Mouse (Mus musculus) heart, embryonic 14.5 days (tissue): Measurements from ENCODE around the gene Wdr17. TPM values are rescaled to one million over a fixed set of nuclear protein-coding genes. Genes with fewer than 3 reads are reported as not detected.
A peak's percentile ranks its signal among the peaks of the same experiment; 100 is the strongest.

Source experiments
- ATAC-seq: fragments of 200-750 bp; cut with Nextera tagmentation; 2 replicates; pipeline ENCODE4 v1.8.0; 2017; ENCODE audit warnings: low read depth, moderate TSS enrichment; ENCODE audit not compliant: insufficient number of reproducible peaks, insufficient read depth, low FRiP score
- H3K27ac ChIP-seq, 2 experiments: fragments of 200-500 bp in 1 of 2; fragments of 300-500 bp in 1 of 2; sonication (generic) in 1 of 2; replicated peaks in 1 of 2; 2 replicates each; pipeline ENCODE4 v1.5.1; 2012 to 2014; ENCODE audit warnings: low read depth in 2 of 2, low read length in 2 of 2, control low read depth in 1 of 2, mild to moderate bottlenecking in 1 of 2, mixed read lengths in 1 of 2; ENCODE audit not compliant: control insufficient read depth in 1 of 2, insufficient read depth in 1 of 2
- H3K27me3 ChIP-seq: fragments of 300-500 bp; sonication (generic); 2 replicates; pipeline ENCODE4 v1.6.1; 2014; ENCODE audit warnings: mild to moderate bottlenecking, low read length, control low read depth; ENCODE audit not compliant: control insufficient read depth, insufficient read depth
- H3K36me3 ChIP-seq: fragments of 300-500 bp; sonication (generic); 2 replicates; pipeline ENCODE4 v1.6.1; 2014; ENCODE audit warnings: mild to moderate bottlenecking, control low read depth, low read length, mixed read lengths; ENCODE audit not compliant: control insufficient read depth, insufficient read depth
- H3K4me1 ChIP-seq, 2 experiments: fragments of 200-500 bp in 1 of 2; fragments of 300-500 bp in 1 of 2; sonication (generic) in 1 of 2; 2 replicates each; pipeline ENCODE4 v1.6.1; 2012 to 2014; ENCODE audit warnings: low read length in 2 of 2, control low read depth in 1 of 2, mixed read lengths in 1 of 2; ENCODE audit not compliant: control insufficient read depth in 2 of 2, insufficient read depth in 2 of 2
- H3K4me2 ChIP-seq: fragments of 300-500 bp; sonication (generic); 2 replicates; pipeline ENCODE4 v1.6.1; 2014; ENCODE audit warnings: mild to moderate bottlenecking, low read length
- H3K4me3 ChIP-seq, 2 experiments: fragments of 200-500 bp in 1 of 2; fragments of 300-500 bp in 1 of 2; sonication (generic) in 1 of 2; 2 replicates each; pipeline ENCODE4 v1.5.1; 2012 to 2014; ENCODE audit warnings: low read length in 2 of 2, mild to moderate bottlenecking in 2 of 2, control low read depth in 1 of 2, low read depth in 1 of 2, moderate library complexity in 1 of 2; ENCODE audit not compliant: control insufficient read depth in 1 of 2, insufficient read depth in 1 of 2
- H3K9ac ChIP-seq: fragments of 300-500 bp; sonication (generic); 2 replicates; pipeline ENCODE4 v1.6.1; 2014; ENCODE audit warnings: mild to moderate bottlenecking, low read length
- H3K9me3 ChIP-seq: fragments of 300-500 bp; sonication (generic); 2 replicates; pipeline ENCODE4 v1.6.1; 2016; ENCODE audit warnings: low read length, control low read depth; ENCODE audit not compliant: control insufficient read depth
- WGBS: fragments of 180-500 bp; shearing (Covaris S2); extraction: QIAGEN DNeasy Blood & Tissue Kit; methylation state at CpG from one replicate; pipeline ENCODE4 v1.1.7; 2014; 5-methylcytosine and 5-hydroxymethylcytosine counted together
- polyA plus RNA-seq: library from polyadenylated mRNA; unstranded; fragments of >200 nt; fragmentation: Nextera tagmentation; extraction: Ambion mirVana; gene quantifications from 2 replicates; pipeline ENCODE4 v1.2.1, GENCODE M21; 2014

The Wdr17 gene
- polyA plus RNA-seq, 1 experiment from 2014 or later = 0.53 TPM

DNA sequence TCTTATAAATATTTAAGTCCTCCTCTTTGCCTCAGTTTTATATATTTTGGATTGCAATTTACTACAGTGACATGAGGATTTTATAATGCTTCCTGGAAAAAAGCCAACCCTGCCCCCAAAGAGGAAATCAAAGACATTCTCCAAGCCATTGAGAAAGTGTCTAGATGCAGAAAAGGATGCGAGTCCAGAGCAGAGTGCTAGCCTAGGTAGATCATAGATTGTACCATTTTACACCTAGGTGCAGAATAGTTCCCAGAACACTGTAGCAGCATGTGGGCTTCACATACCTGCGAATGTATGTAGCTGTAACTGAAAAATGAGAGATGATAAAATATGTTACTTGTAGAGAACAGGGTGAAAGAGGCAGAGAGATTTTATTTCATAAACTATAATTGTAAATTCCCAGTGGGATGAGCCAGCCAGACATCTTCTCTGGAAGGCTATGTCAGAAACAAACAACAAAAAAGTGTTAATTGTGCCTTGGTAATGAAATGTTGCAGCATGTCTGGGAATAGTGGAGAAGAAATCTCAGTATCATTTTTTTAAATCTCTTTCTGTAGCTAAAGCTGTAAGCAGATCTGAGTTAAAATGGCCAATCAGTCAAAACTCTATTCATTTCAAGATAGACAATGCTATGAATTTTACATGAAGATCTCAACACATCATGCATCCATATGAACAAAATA, 7.8 kb upstream of the Wdr17 start:
- no peak overlapping the region for H3K4me3 ChIP-seq
- H3K9ac ChIP-seq = no peak overlapping the region
- no peaks in the 10 kb centered on the region for H3K9me3 ChIP-seq
- H3K27ac ChIP-seq = no peak overlapping the region
- WGBS = 65% methylated on average over 2 of the region's 2 CpGs
- H3K4me1 ChIP-seq = no peaks in the 10 kb centered on the region
- no peak overlapping the region for H3K4me2 ChIP-seq
- ATAC-seq = no peak
- H3K36me3 ChIP-seq = no peaks in the 10 kb centered on the region
- no peaks in the 10 kb centered on the region for H3K27me3 ChIP-seq

DNA sequence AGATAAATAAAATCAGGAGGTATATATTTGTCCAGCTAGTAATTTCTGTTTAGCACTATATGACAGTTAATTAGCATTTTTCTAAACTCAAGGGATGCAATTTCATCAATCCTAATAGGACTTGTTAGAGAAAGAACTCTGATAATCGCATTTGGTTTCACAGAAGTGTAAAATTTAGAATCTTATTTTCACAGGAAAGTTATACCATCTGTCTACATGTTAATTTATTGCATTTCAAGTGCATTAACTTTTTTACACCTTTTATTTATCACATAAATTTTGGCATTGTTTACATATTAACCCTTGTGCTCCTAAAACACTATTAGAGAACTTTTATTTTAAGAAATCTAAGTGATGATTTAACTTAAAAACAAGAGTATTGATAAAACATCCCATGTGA, 7.2 kb upstream of the Wdr17 start:
- Histone ChIP-seq H3K9me3 (no peaks in the 10 kb centered on the region), H3K9ac (no peak overlapping the region), H3K4me2 (no peak overlapping the region), H3K4me3 (no peak overlapping the region), H3K27me3 (no peaks in the 10 kb centered on the region), H3K27ac (no peak overlapping the region), H3K4me1 (no peaks in the 10 kb centered on the region), H3K36me3 (no peaks in the 10 kb centered on the region)
- WGBS = 72% methylated on average over 1 of the region's 1 CpGs
- ATAC-seq = no peak

DNA sequence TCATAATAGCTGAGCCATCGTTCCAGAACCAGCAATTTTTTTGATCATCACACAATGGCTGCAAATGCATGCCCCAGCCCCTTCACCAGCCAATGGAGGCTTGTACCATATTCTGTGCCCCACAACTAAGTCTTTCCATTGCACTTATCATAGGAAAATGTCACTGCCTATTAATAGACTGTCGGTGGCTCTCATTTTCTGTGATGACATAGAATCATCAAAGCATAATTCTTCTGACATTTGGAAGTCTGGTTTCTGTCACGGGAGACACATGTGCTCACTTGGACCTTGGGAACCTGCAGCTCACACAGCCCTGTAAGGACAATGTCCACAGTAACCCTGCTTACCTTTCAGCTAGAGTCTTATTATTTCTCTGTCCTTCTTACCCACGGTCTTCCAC, 424 bp downstream of the Wdr17 start:
- no peak overlapping the region for H3K4me2 ChIP-seq
- H3K4me1 ChIP-seq = peaks cover 0 to 3% of the 10 kb centered on the region in 2 experiments; a peak in 2 of 4 replicates
- no peaks in the 10 kb centered on the region for H3K27me3 ChIP-seq
- H3K4me3 ChIP-seq = no peak overlapping the region
- no peaks in the 10 kb centered on the region for H3K36me3 ChIP-seq
- H3K27ac ChIP-seq = peak overlapping the region; percentile 2 to 14; a peak in 2 of 4 replicates
- no peak overlapping the region for H3K9ac ChIP-seq
- no peak for ATAC-seq
- no peaks in the 10 kb centered on the region for H3K9me3 ChIP-seq
- 37% methylated on average over 4 of the region's 4 CpGs for WGBS

DNA sequence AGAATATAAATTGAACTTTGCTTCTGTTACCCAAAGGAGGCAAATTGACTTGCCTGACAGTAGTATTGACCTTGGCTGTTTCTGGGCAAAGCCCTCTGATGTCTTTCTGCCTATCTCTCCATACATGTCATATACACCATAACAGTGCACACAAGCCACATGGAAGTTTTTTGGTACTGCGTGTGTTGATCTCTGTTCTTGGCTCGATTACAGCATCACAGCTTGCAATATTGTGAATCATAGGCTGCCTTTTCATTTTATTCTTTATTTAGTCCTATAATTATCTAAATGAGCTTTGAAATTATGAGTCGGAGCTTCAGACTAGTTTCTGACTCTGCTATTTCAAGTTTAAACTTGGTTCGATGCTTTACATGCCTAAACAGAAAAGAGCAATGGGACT, 10.5 kb downstream of the Wdr17 start:
- Histone ChIP-seq H3K4me3 (no peak overlapping the region), H3K9ac (no peak overlapping the region), H3K9me3 (no peaks in the 10 kb centered on the region), H3K27ac (no peak overlapping the region), H3K4me2 (no peak overlapping the region), H3K36me3 (no peaks in the 10 kb centered on the region), H3K27me3 (no peaks in the 10 kb centered on the region), H3K4me1 (no peaks in the 10 kb centered on the region)
- 82% methylated on average over 4 of the region's 4 CpGs for WGBS
- ATAC-seq = no peak

DNA sequence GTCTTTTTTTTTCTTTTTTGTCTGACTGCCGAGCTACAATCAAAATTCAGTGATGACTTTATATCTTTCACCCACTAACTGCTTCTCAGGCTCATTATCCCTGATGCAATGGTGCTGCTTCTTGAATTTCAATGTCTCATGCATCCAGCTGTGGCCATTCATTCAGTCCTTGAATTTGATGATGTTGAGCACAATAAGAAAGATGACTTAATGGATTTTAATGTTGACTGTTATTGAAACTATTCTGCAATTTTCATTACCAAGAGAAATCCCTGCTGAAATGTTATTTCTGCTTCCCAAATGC, 22.3 kb downstream of the Wdr17 start:
- no peak overlapping the region for H3K4me2 ChIP-seq
- no peak overlapping the region for H3K27ac ChIP-seq
- no peaks in the 10 kb centered on the region for H3K4me1 ChIP-seq
- ATAC-seq = no peak
- H3K4me3 ChIP-seq = no peak overlapping the region
- 61% methylated on average over 1 of the region's 1 CpGs for WGBS
- H3K9me3 ChIP-seq = no peaks in the 10 kb centered on the region
- no peak overlapping the region for H3K9ac ChIP-seq
- no peaks in the 10 kb centered on the region for H3K27me3 ChIP-seq
- no peaks in the 10 kb centered on the region for H3K36me3 ChIP-seq

DNA sequence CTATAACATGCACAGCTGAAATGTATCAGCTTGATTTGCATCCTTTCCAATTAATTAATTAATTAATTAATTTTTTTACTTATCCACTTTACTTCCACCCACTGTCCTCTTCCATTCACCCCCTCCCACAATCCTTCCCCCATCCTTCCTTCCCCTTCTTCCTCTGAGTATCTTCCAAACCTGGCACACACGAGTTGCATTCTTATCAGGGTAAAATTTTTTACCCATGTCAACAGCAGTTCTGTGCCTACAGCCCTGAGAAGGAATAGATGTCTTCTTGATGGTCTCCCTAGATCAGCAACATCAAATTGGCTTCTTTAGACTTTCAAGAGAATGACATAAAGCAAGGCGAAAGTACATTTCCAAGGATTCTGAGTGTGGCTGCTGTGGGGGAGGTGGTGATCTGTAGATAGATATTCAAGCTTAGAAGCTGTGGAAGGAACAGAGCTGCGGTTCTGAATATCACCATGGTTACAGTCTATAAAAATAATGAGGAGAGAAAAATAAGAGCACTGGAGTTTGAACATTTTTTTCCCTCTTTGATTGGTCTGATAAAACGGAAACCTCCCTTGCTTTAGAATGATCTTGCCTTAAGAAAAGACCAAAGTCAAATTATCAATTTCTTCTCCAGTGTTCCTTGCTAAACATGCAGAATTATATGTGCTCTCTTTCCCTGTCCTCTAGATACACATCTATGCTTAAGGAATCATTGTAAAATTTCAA, 22.8 kb downstream of the Wdr17 start:
- Histone ChIP-seq H3K9ac (no peak overlapping the region), H3K4me3 (no peak overlapping the region), H3K4me2 (no peak overlapping the region), H3K27me3 (no peaks in the 10 kb centered on the region), H3K36me3 (no peaks in the 10 kb centered on the region), H3K4me1 (no peaks in the 10 kb centered on the region), H3K9me3 (no peaks in the 10 kb centered on the region), H3K27ac (no peak overlapping the region)
- WGBS = 56% methylated on average over 4 of the region's 4 CpGs
- ATAC-seq = no peak

DNA sequence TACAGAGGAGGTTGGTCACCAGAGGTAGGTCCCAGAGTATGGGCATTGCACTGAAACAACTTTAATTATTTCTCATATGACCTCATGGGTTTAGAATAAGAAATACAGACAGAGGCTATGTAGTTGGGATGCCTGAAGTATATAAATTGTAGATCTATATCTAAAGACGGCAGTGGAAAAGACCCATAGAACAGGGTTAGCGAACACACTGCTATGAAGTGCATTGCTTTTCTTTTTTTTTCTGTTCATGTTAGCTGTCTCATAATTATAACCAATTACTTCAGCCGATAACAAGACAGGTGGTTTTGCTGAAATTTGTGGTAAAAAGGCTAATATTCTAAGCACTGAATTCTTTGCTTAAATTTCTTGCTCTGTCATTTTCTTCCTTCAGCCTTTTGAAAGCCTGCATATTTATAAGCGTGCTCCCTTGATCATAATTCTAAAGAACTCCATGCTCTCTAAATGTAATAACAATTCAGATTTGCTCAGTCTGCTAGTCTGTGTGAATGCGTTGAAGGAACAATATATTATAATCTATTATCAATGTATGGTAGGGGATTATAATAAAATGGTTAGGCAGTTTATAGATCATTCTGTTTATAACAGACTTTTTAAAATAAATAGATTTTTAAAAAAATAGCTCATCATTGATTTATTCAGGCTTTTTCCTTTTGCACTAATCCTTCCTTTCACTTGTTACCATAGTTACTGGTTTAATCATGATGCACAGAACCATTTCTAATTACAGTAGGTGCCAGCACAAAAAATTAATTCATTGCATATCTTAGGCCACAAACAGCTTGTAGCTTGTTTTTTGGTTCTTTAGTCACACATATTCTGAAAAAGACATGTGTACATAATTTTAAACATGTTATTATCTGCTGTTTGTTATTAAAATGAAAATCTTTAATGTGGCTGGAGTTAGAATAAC, 50.7 kb downstream of the Wdr17 start:
- WGBS = 86% methylated on average over 5 of the region's 5 CpGs

More for the DNA sequence above, 50.7 kb downstream of the Wdr17 start:
- H3K27me3 ChIP-seq = no peaks in the 10 kb centered on the region
- H3K4me2 ChIP-seq = no peak overlapping the region
- no peaks in the 10 kb centered on the region for H3K4me1 ChIP-seq
- no peak for ATAC-seq
- no peaks in the 10 kb centered on the region for H3K36me3 ChIP-seq
- H3K4me3 ChIP-seq = no peak overlapping the region
- no peak overlapping the region for H3K27ac ChIP-seq
- H3K9ac ChIP-seq = no peak overlapping the region
- H3K9me3 ChIP-seq = no peaks in the 10 kb centered on the region
